Mouse (Mus musculus) CD8-positive naive resting alpha-beta T cell, adult 2 months (primary cell): ENCODE data around the gene Nmu.

ENCODE experiments used
- DNase-seq, 2 experiments: peaks; one replicate each; pipeline ENCODE4 v3.0.0; 2022; ENCODE audit warnings: low read depth in 2 of 2, low spot score in 2 of 2

Nmu gene

GRCm38 (mm10) chr5:76321249-76322196, 42.1 kb downstream of the Nmu start:
- no peak for DNase-seq

- no peak for DNase-seq
Observed at GRCm38 (mm10) chr5:76308206-76308605, 55.4 kb downstream of the Nmu start.

- DNase-seq = no peak
Observed at GRCm38 (mm10) chr5:76306261-76306660, 57.3 kb downstream of the Nmu start.

- DNase-seq = no peak
Observed at GRCm38 (mm10) chr5:76305616-76306015, 58.0 kb downstream of the Nmu start.

- peak; percentile 70 for DNase-seq
Observed at GRCm38 (mm10) chr5:76304452-76305341, 58.9 kb downstream of the Nmu start, which contains the start of gene Clock. TSS of gene Clock (minus strand) at chr5:76304792.

GRCm38 (mm10) chr5:76303745-76304451, 59.7 kb downstream of the Nmu start:
- peak; percentile 30 to 47 for DNase-seq

GRCm38 (mm10) chr5:76303379-76303744, 60.2 kb downstream of the Nmu start:
- no peak for DNase-seq

GRCm38 (mm10) chr5:76302009-76302408, 61.6 kb downstream of the Nmu start:
- no peak for DNase-seq

- no peak for DNase-seq
Observed at GRCm38 (mm10) chr5:76289234-76289691, 74.3 kb downstream of the Nmu start.

- DNase-seq = no peak
Observed at GRCm38 (mm10) chr5:76288256-76288655, 75.3 kb downstream of the Nmu start.

- DNase-seq = no peak
Observed at GRCm38 (mm10) chr5:76287062-76287461, 76.5 kb downstream of the Nmu start.

GRCm38 (mm10) chr5:76285699-76286098, 77.9 kb downstream of the Nmu start:
- DNase-seq = no peak

- DNase-seq = no peak
Observed at GRCm38 (mm10) chr5:76283890-76284289, 79.7 kb downstream of the Nmu start.
